Mouse (Mus musculus) spleen, postnatal 4 days (tissue): ENCODE data around the gene Whrn.
A peak's percentile ranks its signal among the peaks of the same experiment; 100 is the strongest.

Experiments used
- DNase-seq, 2 experiments: peaks; one replicate each; pipeline ENCODE4 v3.0.0; 2022; ENCODE audit warnings: low spot score in 2 of 2

The Whrn gene

DNA sequence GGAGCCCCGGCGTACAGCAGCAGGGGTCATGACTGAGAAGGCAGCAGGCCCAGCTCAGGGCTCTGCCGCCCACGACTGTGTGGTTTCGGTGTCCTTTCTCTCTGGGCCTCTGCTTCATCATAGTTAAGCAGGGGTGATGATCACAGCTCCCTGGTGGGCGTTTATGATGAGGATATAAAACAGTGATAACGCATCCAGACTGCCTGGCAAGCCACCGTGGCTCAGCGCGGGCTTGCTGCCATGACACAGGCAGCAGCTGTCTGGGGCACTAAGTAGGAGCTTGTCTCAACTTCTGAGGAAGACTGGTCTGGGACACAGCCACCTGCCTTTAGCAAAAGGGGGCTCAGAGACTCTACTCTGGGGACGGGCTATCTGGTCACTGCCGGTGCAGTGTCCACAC, 112.3 kb downstream of the Whrn start:
- DNase-seq, result no peak

DNA sequence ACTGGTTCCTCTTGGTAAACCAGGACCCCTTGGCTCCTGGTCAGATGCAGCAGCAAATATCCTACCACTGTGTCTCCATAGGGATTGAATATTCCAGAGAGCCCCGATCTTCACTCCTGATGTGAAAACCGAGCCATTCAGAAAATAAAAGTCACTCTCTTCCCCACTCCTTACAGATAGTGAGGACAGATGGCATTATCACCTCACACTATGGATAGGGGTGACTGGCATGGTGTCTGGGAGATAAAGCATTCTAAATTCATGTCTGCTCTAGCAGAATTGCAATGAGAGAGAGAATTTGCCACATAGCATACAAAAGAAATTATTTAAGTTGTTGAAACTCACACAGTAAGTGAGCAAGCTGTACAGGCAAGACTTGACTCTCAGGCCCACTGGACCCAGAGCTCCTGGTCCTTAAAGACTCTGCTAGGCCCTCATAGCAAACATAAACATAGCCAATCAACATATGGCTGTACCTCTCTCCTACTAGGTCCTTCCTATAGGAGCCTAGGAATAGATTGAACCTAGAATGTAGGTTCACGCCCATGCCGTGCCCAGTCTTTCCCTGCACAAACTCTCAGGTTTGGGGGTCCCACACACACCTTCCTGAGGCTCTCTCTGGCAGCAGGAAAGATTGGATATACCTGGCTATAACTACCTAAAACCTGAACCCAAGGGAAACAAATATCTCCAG, 113.0 kb downstream of the Whrn start:
- DNase-seq, result no peak

DNA sequence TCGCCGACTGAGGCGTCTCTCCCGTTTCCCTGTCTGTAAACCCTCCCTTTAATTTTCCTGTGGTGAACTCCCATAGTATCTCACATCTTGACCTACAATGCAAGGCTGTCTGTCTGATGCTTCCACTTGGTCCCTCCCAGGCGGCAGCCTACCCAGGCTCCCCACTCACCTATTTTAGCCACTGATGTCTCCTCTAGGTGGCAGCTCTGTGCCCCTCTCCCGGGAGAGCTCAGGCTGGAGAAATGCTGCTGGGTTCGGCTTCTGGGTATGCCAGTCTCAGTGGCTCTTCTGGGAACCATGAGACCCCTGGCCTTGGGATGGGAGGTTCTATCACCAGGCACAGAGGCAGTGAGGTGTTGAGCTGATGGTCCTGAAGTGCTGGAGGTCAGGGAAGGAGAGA, 118.3 kb downstream of the Whrn start:
- no peak for DNase-seq

DNA sequence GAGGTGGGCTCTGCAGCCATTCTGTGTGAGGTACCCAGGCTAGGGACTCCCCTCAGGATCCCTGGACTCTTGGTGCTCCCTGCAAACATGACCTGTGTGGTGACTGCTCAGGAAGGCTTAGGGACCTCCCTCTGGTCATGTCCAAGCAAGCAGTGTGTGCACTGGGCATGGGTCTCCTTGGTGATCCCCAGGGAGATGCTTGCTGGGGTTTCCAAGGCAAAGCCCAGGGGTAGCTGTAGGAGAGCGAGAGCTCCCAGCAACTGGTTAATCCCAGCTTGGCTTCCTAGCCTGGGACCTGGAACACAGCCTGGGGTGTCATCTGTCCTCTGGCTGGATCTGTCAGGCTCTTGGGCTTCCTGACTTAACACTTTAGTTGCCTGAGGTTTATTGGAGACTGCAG, 120.4 kb downstream of the Whrn start:
- DNase-seq, result no peak

DNA sequence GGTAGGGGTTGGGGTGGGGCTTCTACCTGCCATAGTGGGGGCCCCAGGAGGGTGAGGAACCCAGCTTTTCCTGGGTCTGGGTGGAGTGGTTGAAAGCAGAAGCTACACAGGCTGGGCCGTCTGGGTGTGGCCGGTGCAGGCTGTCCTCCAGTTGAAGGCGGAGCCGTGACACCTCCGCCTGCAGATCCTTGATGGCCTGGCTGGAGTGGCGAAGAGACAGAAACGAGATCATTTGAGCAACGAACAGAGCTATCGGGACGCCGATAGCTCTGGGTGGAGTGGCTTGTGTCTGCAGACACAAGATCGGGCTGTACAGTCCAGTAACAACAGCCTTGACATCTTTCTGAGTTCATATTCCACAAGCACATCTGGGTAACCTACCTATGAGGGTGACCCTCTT, 121.5 kb downstream of the Whrn start:
- DNase-seq, result peak; percentile 81 to 85

DNA sequence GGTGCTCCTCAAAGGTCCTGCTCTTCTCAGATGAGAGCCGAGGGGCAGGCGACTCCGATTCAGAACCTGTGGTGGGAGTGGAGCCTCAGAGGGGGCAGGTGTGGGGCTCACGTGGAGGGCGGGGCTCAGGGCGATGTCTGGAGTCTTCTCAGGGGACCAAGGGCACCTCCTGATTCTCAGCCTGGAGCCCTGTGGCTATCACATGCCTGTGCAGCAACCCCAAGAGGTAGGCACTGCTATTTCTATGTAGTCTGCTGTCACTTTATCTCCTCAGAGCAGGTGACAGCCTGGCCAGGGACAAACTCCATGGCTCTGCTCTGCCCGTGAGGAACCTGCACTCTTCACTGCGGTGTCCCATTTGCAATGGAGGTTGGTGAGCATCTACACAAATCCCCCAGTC, 122.4 kb downstream of the Whrn start:
- peak; percentile 45 to 76 for DNase-seq

DNA sequence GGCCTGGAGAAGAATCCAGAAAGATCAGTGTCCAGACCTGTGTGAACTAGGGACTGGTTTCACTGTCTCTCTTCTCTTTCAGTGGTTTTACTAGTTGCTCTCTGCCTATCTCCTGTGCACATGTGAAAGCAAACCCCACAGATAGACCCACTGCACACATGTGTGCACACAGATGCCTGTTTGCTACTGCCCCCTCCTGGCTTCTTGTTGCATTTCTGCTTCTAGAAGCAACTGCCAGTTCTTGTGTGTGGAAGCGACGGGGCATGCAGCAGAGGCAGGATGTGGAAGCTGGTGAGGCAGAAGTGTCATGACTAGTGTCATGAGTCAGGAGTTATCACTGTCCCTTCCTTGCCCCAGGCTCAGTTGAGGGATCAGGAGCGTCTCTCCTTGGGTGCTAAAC, 123.9 kb downstream of the Whrn start:
- DNase-seq, result peak; percentile 74 to 88

DNA sequence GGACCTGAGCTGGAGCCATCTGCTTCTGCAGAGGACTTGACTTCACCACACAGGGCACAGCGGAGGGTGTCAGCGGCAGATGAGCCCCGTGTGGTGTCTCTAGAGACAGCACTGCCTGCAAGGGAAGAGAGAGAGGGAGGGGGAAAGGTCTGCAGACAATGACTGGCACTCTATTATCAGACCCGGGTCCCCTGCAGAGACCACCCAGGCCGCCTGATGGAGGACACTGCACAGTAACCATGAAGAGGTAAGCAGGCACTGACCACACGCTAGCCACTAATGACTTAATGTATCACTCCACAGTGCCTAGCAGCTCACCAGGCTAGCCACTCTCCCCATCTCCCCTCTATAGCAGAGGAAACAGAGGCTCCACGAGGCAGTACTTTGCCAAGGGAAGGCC, 124.9 kb downstream of the Whrn start:
- no peak for DNase-seq

DNA sequence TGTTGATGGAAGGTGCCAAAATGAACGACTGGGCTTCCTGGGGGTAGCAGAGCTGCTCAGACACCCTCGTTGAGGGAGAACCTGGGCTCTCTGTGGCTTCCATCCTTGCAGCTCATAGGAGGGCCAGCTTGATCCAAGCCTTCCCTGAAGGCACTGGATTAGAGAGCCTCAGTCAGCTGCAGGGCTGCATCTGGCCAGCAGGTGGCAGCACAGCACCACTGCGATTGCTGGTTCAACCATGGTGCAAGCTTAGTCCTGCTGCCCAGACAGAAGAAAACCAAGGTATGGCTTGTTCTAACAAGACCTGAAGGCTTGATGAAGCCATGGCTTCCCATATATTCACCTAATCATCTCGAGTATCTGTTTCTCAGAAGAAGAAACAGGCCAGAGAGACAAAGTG, 127.2 kb downstream of the Whrn start:
- peak; percentile 87 to 97 for DNase-seq
